Mouse (Mus musculus): ENCODE data around the gene Akain1.

Gene Akain1

DNA sequence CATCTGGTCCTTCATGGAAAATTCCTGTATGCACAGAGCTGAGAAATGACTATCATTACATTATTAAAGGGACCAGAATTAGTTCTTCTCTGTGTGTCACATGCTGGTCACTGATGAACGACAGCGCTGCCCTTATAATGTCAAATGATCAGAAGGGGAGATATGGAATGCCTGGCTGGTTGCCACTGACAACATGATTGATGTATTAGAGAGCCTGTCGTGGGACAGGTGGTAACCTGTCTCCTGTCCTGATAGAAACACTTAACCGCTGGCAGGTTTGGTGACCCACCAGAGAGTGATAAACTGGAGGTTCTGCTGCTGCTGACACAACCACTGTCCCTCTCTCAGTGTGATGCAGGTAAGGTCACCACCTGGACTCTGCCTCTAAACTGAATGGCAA lies 40.1 kb downstream of the Akain1 start:
- in situ Hi-C loops (cut with MseI, MboI): no loop called here

GRCm38 (mm10) chr17:69487116-69487515 lies 48.0 kb downstream of the Akain1 start:
- in situ Hi-C loops (cut with MseI, MboI): no loop called here

- in situ Hi-C loops (cut with MseI, MboI): no loop called here
Observed at GRCm38 (mm10) chr17:69487884-69488283, 48.8 kb downstream of the Akain1 start.

DNA sequence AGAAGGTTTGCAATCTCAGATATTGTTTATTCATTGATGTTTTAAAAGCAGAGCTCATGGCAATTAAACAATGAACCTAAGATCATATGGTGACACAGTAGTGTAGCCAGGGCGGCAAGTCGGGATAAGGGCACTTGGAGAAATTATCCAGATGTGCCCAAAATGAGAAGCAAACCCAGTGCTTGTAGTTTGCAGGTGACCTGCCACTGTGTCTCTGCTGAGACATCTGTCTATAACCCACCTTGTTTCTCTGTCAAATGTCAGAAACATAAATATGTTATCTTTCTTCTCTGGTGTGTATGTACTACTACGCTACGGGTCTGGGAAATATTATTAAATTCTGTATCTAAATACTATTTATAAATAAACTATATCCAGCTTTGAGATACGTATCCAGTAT lies 49.7 kb downstream of the Akain1 start:
- in situ Hi-C loops (cut with MseI, MboI): no loop called here

GRCm38 (mm10) chr17:69492368-69492767 lies 53.2 kb downstream of the Akain1 start:
- in situ Hi-C loops (cut with MseI, MboI): no loop called here

DNA sequence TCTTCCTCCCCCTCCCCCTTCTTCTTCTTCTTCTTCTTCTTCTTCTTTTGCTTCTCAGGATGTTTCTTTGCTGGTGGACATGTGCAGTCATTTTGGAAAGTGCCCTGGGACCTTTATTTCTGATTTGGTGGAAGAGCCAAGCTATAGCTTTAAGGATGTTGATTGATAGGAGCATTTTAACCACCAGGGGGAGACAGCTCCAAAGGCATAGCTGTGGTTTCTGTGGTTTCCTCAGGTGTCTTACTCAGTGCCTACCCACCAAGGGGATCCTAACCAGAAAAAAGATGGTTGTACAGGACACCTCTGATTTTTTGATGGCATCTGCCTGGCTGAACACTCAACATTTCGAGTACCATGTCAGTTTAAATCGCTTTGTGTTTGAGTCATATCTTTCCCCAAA lies 56.4 kb downstream of the Akain1 start:
- in situ Hi-C loops (cut with MseI, MboI): no loop called here

DNA sequence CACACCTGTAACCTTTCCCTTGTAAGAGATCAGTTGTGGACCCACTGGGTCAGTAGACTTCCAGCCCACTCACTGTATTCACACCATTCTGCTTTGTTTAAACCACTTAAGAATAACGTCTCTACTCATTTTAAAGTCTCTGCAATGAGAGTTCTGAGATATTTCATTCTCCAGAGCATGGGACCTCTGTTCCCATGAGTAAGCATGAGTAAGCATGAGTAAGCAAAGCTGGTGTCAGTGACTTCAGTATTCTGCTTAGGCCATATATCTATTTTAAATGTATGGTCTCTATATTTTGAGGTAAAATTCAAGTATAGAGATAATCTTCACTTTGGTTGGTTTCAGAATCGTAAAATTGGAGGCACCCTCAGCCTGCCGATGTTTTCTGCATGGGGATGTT lies 57.0 kb downstream of the Akain1 start:
- in situ Hi-C loops (cut with MseI, MboI): no loop called here

- in situ Hi-C loops (cut with MseI, MboI): no loop called here
Observed at GRCm38 (mm10) chr17:69497315-69497714, 58.2 kb downstream of the Akain1 start.

GRCm38 (mm10) chr17:69498913-69499312 lies 59.8 kb downstream of the Akain1 start:
- in situ Hi-C loops (cut with MseI, MboI): no loop called here

DNA sequence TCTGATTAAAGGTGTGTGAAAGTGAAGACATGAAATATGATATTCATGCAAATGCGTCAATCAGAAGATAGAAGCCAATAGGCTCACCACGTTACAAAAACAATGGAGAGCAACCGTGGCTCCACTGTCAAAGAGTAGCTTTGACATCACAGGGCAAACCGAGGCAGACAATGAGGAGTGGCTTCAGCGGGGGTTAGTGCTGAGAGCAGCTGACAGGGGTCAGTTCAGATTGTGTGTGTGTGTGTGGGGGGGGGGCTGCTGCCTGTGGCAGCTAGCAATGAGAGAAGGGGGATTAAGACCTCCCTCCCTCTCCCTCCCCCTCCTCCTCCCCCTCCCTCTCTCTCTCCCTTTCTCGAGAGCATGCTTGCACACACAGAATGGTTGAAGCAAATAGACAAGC lies 60.3 kb downstream of the Akain1 start:
- in situ Hi-C loops (cut with MseI, MboI): no loop called here

- in situ Hi-C loops (cut with MseI, MboI): no loop called here
Observed at GRCm38 (mm10) chr17:69506070-69506469, 66.9 kb downstream of the Akain1 start.

- in situ Hi-C loops (cut with MseI, MboI): no loop called here
Observed at GRCm38 (mm10) chr17:69516344-69516907, 77.3 kb downstream of the Akain1 start.

DNA sequence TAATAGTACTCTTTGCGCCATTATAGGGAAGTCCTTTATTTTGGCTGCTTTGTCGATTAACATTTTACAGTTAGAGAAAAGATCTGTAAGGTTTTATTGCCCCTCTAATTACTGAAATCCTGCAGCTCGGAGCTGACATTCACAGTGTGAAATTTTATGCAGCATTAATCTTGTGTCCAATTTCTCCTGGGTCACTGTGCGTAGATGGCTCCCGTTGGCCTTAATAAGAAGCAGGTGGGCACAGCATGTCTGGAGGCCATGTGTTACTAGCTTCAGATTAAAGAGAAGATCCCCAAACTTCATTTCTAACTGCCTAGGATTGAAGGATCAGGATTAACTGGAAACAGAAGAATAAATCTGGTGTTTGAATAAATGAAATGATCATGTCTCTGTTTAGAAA lies 92.3 kb downstream of the Akain1 start:
- in situ Hi-C loops (cut with MseI, MboI): no loop called here

Data from mouse trophoblast stem cell (cell line).